Mouse (Mus musculus): Measurements from ENCODE around the gene Grtp1.

Grtp1 gene

GRCm38 (mm10) chr8:13174305-13174704 is 26.1 kb downstream of the Grtp1 start:
- DNase-seq (ENCODE audit: low spot score), result no peak

- no peak for DNase-seq (ENCODE audit: low spot score)
Measured at GRCm38 (mm10) chr8:13170510-13170909, 29.9 kb downstream of the Grtp1 start.

GRCm38 (mm10) chr8:13164361-13164760 is 36.1 kb downstream of the Grtp1 start:
- DNase-seq (ENCODE audit: low spot score), result no peak

GRCm38 (mm10) chr8:13163563-13163962 is 36.9 kb downstream of the Grtp1 start:
- no peak for DNase-seq (ENCODE audit: low spot score)

- DNase-seq (ENCODE audit: low spot score), result no peak
Measured at GRCm38 (mm10) chr8:13162098-13162497, 38.3 kb downstream of the Grtp1 start.

GRCm38 (mm10) chr8:13160691-13161090 is 39.7 kb downstream of the Grtp1 start:
- DNase-seq (ENCODE audit: low spot score), result no peak

- no peak for DNase-seq (ENCODE audit: low spot score)
Measured at GRCm38 (mm10) chr8:13159377-13159881, 41.0 kb downstream of the Grtp1 start.

- DNase-seq (ENCODE audit: low spot score), result peak; percentile 99
Measured at GRCm38 (mm10) chr8:13158718-13159376, 41.6 kb downstream of the Grtp1 start, which contains the start of gene Lamp1. Gene Lamp1, plus strand, starts transcription at chr8:13159161.

GRCm38 (mm10) chr8:13156327-13157097 is 43.9 kb downstream of the Grtp1 start:
- DNase-seq (ENCODE audit: low spot score), result no peak

GRCm38 (mm10) chr8:13155358-13155757 is 45.1 kb downstream of the Grtp1 start:
- DNase-seq (ENCODE audit: low spot score), result no peak

GRCm38 (mm10) chr8:13154099-13154498 is 46.3 kb downstream of the Grtp1 start:
- DNase-seq (ENCODE audit: low spot score), result no peak

- DNase-seq (ENCODE audit: low spot score), result no peak
Measured at GRCm38 (mm10) chr8:13150929-13151328, 49.5 kb downstream of the Grtp1 start.

- DNase-seq (ENCODE audit: low spot score), result no peak
Measured at GRCm38 (mm10) chr8:13149866-13150265, 50.6 kb downstream of the Grtp1 start.

- DNase-seq (ENCODE audit: low spot score), result no peak
Measured at GRCm38 (mm10) chr8:13149287-13149686, 51.1 kb downstream of the Grtp1 start.

- DNase-seq (ENCODE audit: low spot score), result no peak
Measured at GRCm38 (mm10) chr8:13148476-13148875, 51.9 kb downstream of the Grtp1 start.

GRCm38 (mm10) chr8:13141681-13142080 is 58.7 kb downstream of the Grtp1 start:
- DNase-seq (ENCODE audit: low spot score), result no peak

- no peak for DNase-seq (ENCODE audit: low spot score)
Measured at GRCm38 (mm10) chr8:13139641-13140182, 60.7 kb downstream of the Grtp1 start.

- peak; percentile 51 for DNase-seq (ENCODE audit: low spot score)
Measured at GRCm38 (mm10) chr8:13132220-13132619, 68.2 kb downstream of the Grtp1 start.

- DNase-seq (ENCODE audit: low spot score), result no peak
Measured at GRCm38 (mm10) chr8:13124897-13125296, 75.5 kb downstream of the Grtp1 start.

- no peak for DNase-seq (ENCODE audit: low spot score)
Measured at GRCm38 (mm10) chr8:13122887-13123421, 77.5 kb downstream of the Grtp1 start.
